Mouse (Mus musculus) kidney, embryonic 15.5 days (tissue): ENCODE measurements around the gene Asphd1. TPM values are rescaled to one million over a fixed set of nuclear protein-coding genes. Genes with fewer than 3 reads are reported as not detected.

Experiments used
- ATAC-seq: fragments of 200-750 bp; cut with Nextera tagmentation; replicated peaks from 2 replicates; pipeline ENCODE4 v1.8.0; 2017; ENCODE audit warnings: moderate TSS enrichment; ENCODE audit not compliant: low FRiP score
- H3K27ac ChIP-seq: fragments of 300-500 bp; sonication (generic); 2 replicates; pipeline ENCODE4 v1.5.1; 2015; ENCODE audit warnings: mild to moderate bottlenecking, inconsistent platforms
- H3K27me3 ChIP-seq: fragments of 300-500 bp; sonication (generic); 2 replicates; pipeline ENCODE4 v1.6.1; 2015; ENCODE audit warnings: inconsistent platforms
- H3K36me3 ChIP-seq: fragments of 300-500 bp; sonication (generic); 2 replicates; pipeline ENCODE4 v1.6.1; 2015; ENCODE audit warnings: inconsistent platforms
- H3K4me1 ChIP-seq: fragments of 300-500 bp; sonication (generic); 2 replicates; pipeline ENCODE4 v1.6.1; 2015; ENCODE audit warnings: inconsistent platforms
- H3K4me2 ChIP-seq: fragments of 300-500 bp; sonication (generic); 2 replicates; pipeline ENCODE4 v1.6.1; 2015; ENCODE audit warnings: moderate library complexity, mild to moderate bottlenecking, inconsistent platforms
- H3K4me3 ChIP-seq: fragments of 300-500 bp; sonication (generic); replicated peaks from 2 replicates; pipeline ENCODE4 v1.5.1; 2015; ENCODE audit warnings: mild to moderate bottlenecking, inconsistent platforms
- H3K9ac ChIP-seq: fragments of 300-500 bp; sonication (generic); 2 replicates; pipeline ENCODE4 v1.6.1; 2015; ENCODE audit warnings: mild to moderate bottlenecking, inconsistent platforms
- H3K9me3 ChIP-seq: fragments of 300-500 bp; sonication (generic); replicated peaks from 2 replicates; pipeline ENCODE4 v1.6.1; 2016; ENCODE audit warnings: inconsistent platforms
- WGBS: fragments of 180-500 bp; shearing (Covaris S2); methylation state at CpG from one replicate; pipeline ENCODE4 v1.1.7; 2015; ENCODE audit warnings: mixed read lengths; 5-methylcytosine and 5-hydroxymethylcytosine counted together
- polyA plus RNA-seq: library from polyadenylated mRNA; unstranded; fragments of >200 nt; fragmentation: Nextera tagmentation; extraction: Ambion mirVana; gene quantifications from 2 replicates; pipeline ENCODE4 v1.2.1, GENCODE M21; 2015

The Asphd1 gene
- polyA plus RNA-seq = 0.21 TPM in 1 of 2 replicates, not detected in the other

DNA sequence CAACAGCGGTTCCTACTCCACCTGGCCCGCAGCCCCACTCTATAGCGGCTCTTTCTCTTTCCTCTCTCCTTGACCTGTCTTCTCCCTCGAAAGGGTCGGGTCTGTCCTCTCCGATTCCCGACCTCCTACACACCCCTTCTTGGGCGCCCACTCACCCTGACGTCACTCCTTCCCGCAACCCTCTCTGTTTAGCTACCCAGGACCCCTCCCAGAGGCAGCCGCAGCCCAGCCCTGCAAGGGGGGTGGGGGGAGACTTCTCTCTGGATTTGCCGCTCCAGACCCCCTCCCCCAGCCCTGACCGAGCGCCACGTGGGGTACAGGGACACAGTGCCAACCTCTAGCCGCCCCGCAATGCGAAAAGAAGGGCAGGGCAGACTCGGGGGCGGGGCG is at the start of gene Asphd1:
TSS of gene Asphd1 (minus strand) at position 180 of the 390 bp plus-strand sequence.
- Histone ChIP-seq H3K36me3 (peaks cover 17% of the 10 kb centered on the region), H3K4me2 (peak within 1 kb of the TSS; percentile 100), H3K4me1 (peaks cover 22% of the 10 kb centered on the region), H3K27me3 (peaks cover 39% of the 10 kb centered on the region), H3K9me3 (no peaks in the 10 kb centered on the region), H3K4me3 (peak within 1 kb of the TSS; percentile 54), H3K27ac (no peak within 1 kb of the TSS), H3K9ac (peak within 1 kb of the TSS; percentile 43)
- peak; percentile 38 for ATAC-seq
- under 1% methylated on average over 21 of the region's 21 CpGs for WGBS

DNA sequence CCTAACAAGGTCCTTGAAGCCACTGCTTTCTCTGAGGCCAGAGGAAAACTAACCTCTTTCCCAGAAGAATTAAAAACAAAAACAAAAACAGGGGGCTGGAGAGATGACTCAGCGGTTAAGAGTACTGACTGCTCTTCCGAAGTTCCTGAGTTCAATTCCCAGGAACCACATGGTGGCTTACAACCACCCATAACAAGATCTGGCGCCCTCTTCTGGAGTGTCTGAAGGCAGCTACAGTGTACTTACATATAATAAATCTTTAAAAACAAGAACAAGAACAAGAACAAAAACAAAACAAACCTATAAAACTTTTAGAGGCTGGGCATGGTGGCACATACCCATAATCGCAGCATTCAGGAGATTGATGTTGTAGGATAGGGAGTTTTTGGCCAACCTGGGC is 47.1 kb upstream of the Asphd1 start:
- 0 out of 2 replicates have a peak, but pooled peaks cover 4% of the 10 kb centered on the region for H3K4me1 ChIP-seq
- H3K9me3 ChIP-seq = 0 out of 2 replicates have a peak, but pooled peaks cover 5% of the 10 kb centered on the region
- no peak overlapping the region for H3K4me3 ChIP-seq
- H3K36me3 ChIP-seq = peaks cover 9% of the 10 kb centered on the region; the same call in 1 of the 2 replicates
- H3K9ac ChIP-seq = no peak overlapping the region
- H3K27me3 ChIP-seq = no peaks in the 10 kb centered on the region
- H3K4me2 ChIP-seq = no peak overlapping the region
- H3K27ac ChIP-seq = no peak overlapping the region
- no peak for ATAC-seq
- WGBS = 82% methylated on average over 4 of the region's 4 CpGs

DNA sequence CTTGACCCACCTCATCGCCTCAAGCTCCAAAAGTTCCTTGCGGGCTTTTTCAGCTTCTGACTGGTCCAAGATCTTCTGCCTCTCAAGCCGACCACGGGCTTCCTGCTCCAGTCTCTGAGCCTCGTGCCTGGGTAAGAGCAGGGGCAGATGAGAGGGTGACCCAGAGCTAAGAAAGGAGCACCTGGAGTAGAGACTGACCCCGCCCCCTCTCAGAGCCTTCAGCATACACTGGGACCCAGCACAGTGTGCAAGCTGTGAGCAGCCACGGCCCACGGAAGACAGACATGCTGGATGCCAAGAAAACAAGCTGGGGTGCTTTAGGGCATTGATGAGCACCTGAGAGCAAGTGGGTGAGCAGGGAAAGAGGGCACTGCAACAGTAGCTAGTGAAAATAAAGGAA is 39.4 kb upstream of the Asphd1 start:
- no peak for ATAC-seq
- H3K4me3 ChIP-seq = no peak overlapping the region
- H3K27me3 ChIP-seq = no peaks in the 10 kb centered on the region

DNA sequence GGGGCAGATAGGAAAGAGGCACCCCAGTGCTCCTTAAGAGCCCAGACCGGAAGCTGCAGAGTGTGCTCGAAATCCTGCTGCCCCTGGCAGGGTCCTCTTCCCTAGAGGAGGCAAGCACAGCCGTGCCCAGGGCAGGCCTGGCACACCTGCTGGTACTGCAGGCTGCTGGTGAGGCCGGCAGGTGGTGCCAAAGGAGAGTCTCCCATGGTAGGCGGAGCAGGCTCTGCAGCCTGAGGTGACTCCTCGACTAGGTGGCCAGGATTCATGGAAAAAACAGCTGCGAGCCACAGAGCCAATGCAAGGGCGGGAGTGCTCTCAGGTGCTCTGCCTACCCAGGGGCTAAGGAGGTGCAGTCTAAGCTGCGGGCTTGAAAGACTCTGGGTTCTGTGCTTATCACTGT is 36.9 kb upstream of the Asphd1 start:
- Histone ChIP-seq H3K9ac (no peak overlapping the region), H3K9me3 (no peaks in the 10 kb centered on the region), H3K4me3 (no peak overlapping the region), H3K36me3 (peaks cover 3% of the 10 kb centered on the region), H3K27me3 (no peaks in the 10 kb centered on the region), H3K4me1 (0 out of 2 replicates have a peak, but pooled peaks cover 2% of the 10 kb centered on the region), H3K4me2 (no peak overlapping the region), H3K27ac (no peak overlapping the region)
- peak; percentile 66 for ATAC-seq
- WGBS = 39% methylated on average over 9 of the region's 9 CpGs

More for the DNA sequence above, 39.4 kb upstream of the Asphd1 start:
- Histone ChIP-seq H3K9me3 (no peaks in the 10 kb centered on the region), H3K9ac (no peak overlapping the region), H3K27ac (no peak overlapping the region), H3K36me3 (no peaks in the 10 kb centered on the region), H3K4me2 (no peak overlapping the region), H3K4me1 (0 out of 2 replicates have a peak, but pooled peaks cover 6% of the 10 kb centered on the region)
- 74% methylated on average over 8 of the region's 8 CpGs for WGBS

DNA sequence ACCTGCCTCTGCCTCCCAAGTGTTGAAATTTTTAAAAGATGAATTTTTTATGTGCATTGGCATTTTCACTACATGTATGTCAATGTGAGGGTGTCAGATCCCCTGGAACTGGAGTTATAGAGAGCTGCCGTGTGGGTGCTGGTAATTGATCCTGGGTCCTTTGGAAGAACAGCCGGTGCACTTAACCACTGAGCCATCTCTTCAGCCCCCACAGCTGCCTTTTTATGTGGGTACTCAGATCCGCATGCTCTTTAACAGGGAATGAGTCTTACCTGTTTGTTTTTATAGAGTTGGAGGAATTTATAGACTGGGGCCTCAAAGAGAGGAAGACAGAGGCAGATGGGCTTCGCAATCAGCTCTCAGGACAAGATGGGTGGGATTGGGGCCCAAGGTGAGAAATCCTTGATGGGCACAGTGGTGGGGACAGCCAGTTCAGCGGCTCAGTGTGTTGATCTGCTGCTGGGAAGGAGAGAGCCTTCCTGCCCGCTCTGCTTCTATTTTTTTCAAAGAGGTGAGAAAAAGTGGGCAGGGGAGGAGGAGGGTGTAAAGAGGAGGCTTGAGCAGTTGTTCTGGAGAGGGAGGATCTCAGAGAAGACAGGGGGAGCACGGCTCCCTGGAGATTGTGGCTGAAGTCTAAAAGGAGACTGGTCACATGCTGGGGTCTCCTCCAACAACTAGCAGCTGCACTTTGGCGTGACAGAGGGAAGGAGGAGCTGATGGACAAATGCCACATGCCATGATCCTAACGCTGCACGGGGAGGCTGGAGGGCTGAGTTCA is 35.5 kb upstream of the Asphd1 start:
- H3K4me2 ChIP-seq = no peak overlapping the region
- no peak overlapping the region for H3K4me3 ChIP-seq
- ATAC-seq = no peak
- peaks cover 17% of the 10 kb centered on the region for H3K36me3 ChIP-seq
- no peaks in the 10 kb centered on the region for H3K27me3 ChIP-seq
- no peak overlapping the region for H3K27ac ChIP-seq
- WGBS = 22% methylated on average over 10 of the region's 10 CpGs
- no peaks in the 10 kb centered on the region for H3K9me3 ChIP-seq
- H3K4me1 ChIP-seq = 0 out of 2 replicates have a peak, but pooled peaks cover 2% of the 10 kb centered on the region
- H3K9ac ChIP-seq = no peak overlapping the region

DNA sequence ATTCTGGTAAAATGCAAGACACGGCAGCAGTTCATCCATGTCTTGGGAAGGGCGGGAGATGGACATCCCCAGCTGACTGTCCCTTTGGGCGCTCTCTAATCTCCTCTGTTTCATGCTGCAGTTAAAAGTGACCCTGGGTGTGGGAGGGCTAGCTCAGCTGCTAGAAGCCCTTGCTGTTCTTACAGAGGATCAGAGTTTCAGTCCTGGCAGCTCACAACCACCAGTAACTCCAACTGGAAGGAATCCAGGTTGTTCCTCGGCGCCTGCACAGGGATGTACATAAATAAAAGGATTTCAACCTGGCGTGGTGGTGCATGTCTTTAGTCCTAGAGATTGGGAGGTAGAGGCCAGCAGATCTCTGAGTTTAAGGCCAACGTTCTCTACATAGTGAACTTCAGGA is 33.7 kb upstream of the Asphd1 start:
- Histone ChIP-seq H3K27ac (no peak overlapping the region), H3K4me3 (no peak overlapping the region), H3K4me2 (no peak overlapping the region), H3K4me1 (peaks cover 7% of the 10 kb centered on the region; the same call in 1 of the 2 replicates), H3K36me3 (peaks cover 34% of the 10 kb centered on the region), H3K9me3 (no peaks in the 10 kb centered on the region), H3K27me3 (no peaks in the 10 kb centered on the region), H3K9ac (no peak overlapping the region)
- 70% methylated on average over 7 of the region's 7 CpGs for WGBS
- no peak for ATAC-seq

DNA sequence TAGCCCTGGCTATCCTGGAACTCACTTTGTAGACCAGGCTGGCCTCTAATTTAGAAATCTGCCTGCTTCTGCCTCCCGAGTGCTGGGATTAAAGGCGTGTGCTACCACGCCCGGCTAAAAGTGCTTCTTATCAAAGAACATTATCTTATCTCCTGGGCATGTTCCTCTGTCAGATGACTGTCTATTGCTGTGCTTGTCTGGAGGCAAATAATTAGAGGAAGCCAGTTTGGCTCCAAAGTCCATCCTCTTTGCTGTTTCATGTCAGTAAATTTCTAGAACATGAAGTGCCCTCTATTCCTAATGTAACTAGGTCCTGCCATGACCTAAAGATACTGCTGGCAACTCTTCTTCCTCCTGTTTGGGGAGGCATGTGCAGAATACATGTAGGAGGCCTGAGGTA is 32.7 kb upstream of the Asphd1 start:
- 83% methylated on average over 4 of the region's 4 CpGs for WGBS

DNA sequence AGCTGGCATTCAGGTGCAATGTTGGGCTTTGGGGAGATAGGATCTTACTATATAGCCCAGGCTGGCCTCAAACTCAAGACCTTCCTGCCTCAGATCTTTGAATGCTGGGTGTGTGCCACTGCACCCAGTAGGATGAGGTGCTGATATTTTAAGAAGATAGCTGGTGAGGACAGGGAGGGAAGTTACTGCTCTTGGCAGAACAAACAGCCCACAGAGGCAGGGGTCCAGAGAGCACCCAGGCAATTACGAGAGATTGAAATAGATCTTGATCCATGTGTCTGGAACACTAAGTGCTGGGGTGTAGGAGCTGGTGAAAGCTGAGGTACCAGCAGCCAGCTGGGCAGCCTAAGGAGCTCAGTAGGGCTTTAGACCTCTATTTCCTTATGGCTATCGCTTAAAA is 32.2 kb upstream of the Asphd1 start:
- Histone ChIP-seq H3K9ac (no peak overlapping the region), H3K36me3 (peaks cover 38% of the 10 kb centered on the region), H3K27ac (no peak overlapping the region), H3K27me3 (no peaks in the 10 kb centered on the region), H3K4me3 (no peak overlapping the region), H3K4me2 (no peak overlapping the region), H3K4me1 (peaks cover 21% of the 10 kb centered on the region), H3K9me3 (no peaks in the 10 kb centered on the region)
- no peak for ATAC-seq
- WGBS = 84% methylated on average over 2 of the region's 2 CpGs

More for the DNA sequence above, 32.7 kb upstream of the Asphd1 start:
- Histone ChIP-seq H3K4me3 (no peak overlapping the region), H3K4me1 (peaks cover 17% of the 10 kb centered on the region), H3K27ac (no peak overlapping the region), H3K36me3 (peaks cover 38% of the 10 kb centered on the region), H3K27me3 (no peaks in the 10 kb centered on the region), H3K9ac (no peak overlapping the region), H3K9me3 (no peaks in the 10 kb centered on the region), H3K4me2 (no peak overlapping the region)
- no peak for ATAC-seq

DNA sequence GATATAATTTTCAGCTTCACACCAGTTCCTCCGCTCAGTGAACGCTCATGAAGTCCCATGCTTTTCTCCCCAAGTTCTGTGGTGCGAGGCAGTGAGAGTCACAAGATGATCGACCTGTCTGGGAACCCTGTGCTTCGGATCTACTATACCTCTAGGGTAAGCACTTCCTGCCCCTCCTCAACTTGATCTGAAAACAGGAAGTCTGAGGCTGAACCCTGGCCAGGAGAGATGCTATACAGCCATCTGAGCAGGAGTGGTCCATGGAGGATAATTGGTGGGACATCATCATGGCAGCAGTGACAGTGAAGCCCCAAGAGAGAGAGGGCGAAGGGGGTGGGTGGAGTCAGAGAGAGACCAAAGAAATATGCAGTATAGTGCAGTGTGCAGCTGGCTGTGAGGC is 29.5 kb upstream of the Asphd1 start:
- Histone ChIP-seq H3K27me3 (no peaks in the 10 kb centered on the region), H3K4me1 (peaks cover 25% of the 10 kb centered on the region), H3K4me3 (no peak overlapping the region), H3K9ac (no peak overlapping the region), H3K4me2 (no peak overlapping the region), H3K9me3 (no peaks in the 10 kb centered on the region), H3K36me3 (peaks cover 38% of the 10 kb centered on the region), H3K27ac (no peak overlapping the region)
- WGBS = 90% methylated on average over 6 of the region's 6 CpGs
- ATAC-seq = no peak

DNA sequence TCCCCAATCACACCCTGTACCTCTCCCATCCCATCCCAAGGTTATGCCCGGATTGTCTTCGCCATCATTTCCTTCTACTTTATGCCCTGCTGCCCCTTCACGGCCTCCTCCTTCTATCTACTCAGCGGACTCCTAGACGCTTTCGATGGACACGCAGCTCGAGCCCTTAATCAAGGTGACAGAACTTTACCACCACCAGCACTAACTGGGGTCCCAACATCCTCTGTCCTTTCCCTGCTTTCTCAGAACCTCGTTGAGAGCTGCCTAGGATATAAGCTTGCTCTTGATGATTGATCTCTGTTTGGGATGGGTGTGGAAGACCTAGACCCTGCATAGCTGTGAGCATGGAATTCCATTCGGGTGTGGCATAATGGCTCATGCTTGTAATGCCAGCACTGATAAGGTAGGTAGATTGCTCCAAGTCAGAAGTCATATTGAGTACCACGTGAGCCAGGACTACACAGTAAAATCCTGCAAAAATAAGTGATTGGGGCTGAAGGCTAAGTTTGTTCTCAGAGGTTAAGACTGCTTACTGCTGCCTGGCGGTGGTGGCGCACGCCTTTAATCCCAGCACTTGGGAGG is 27.6 kb upstream of the Asphd1 start:
- no peaks in the 10 kb centered on the region for H3K9me3 ChIP-seq
- H3K27me3 ChIP-seq = no peaks in the 10 kb centered on the region
- peak overlapping the region; percentile 100 for H3K4me3 ChIP-seq
- H3K36me3 ChIP-seq = peaks cover 38% of the 10 kb centered on the region
- peaks cover 25% of the 10 kb centered on the region for H3K4me1 ChIP-seq
- WGBS = 25% methylated on average over 14 of the region's 14 CpGs
- peak overlapping the region; percentile 99 for H3K9ac ChIP-seq
- peak overlapping the region; percentile 92 for H3K27ac ChIP-seq
- 0 out of 2 replicates have a peak, but pooled peaks have one; percentile 1 for ATAC-seq
- H3K4me2 ChIP-seq = peak overlapping the region; percentile 79

DNA sequence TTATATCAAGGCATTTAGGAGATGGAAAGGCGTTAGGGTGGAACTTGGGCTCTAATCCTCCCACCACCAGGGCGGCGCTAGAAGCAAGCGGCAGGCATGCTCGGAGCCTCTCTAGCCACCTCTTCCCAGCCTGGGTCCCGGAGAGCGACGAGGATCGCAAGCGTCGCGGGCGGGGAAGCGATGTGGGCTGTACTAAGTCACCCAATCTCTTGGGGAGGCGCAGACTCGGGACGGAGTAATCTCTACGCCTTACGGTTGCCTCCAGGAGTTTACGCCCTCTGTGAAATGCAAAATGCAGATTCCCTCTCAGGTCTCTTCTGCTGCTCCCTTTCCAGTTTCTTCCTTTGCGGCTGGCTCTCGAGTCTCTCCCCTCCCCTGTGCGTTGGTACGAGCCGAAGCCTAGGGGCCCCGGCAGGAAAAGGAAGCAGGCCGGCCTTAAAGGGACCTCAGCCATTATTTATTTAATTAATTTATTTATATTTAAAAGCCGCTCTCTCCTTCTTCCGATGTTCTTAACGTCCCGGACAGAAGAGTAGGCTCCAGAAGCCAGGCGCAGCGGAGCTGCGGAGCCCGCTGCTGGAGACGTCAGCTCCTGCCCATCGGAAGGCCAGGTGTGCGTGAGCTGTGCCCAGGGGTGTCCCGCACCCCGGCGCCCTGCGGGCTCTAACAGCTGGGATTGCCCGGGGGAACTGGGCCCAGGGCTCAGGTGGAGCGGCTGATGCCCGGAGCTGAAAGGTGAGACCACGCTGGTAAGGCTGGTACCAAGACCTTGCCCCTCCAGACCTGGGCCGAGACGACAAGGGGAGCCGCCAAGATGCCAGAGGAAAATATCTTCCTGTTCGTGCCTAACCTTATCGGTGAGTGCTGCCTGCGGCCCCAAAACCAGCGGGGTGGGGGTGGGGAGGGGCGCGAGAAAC is 26.8 kb upstream of the Asphd1 start, which contains the start of gene Cdiptos:
TSS of gene Cdiptos (minus strand) at position 149 of the 917 bp plus-strand sequence.
- Histone ChIP-seq H3K4me1 (peaks cover 25% of the 10 kb centered on the region), H3K27ac (peak within 1 kb of the TSS; percentile 92), H3K9ac (peak within 1 kb of the TSS; percentile 99), H3K27me3 (no peaks in the 10 kb centered on the region), H3K9me3 (no peaks in the 10 kb centered on the region), H3K4me3 (peak within 1 kb of the TSS; percentile 100), H3K36me3 (peaks cover 34% of the 10 kb centered on the region), H3K4me2 (peak within 1 kb of the TSS; percentile 79)
- ATAC-seq = peak; percentile 96
- WGBS = under 1% methylated on average over 53 of the region's 55 CpGs

DNA sequence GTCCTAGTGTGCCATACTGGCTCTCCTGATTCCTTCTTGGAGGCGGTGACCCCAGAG is 26.3 kb upstream of the Asphd1 start, which contains the start of gene Cdipt:
TSS of gene Cdipt (plus strand) at position 22 of the 57 bp plus-strand sequence.
- peak within 1 kb of the TSS; percentile 79 for H3K4me2 ChIP-seq
- H3K36me3 ChIP-seq = peaks cover 29% of the 10 kb centered on the region
- H3K9me3 ChIP-seq = no peaks in the 10 kb centered on the region
- peaks cover 25% of the 10 kb centered on the region for H3K4me1 ChIP-seq
- WGBS = 5% methylated on average over 1 of the region's 1 CpGs
- peak within 1 kb of the TSS; percentile 92 for H3K27ac ChIP-seq
- peak within 1 kb of the TSS; percentile 99 for H3K9ac ChIP-seq
- H3K27me3 ChIP-seq = no peaks in the 10 kb centered on the region
- H3K4me3 ChIP-seq = peak within 1 kb of the TSS; percentile 100
- no peak for ATAC-seq
